Mouse (Mus musculus): Measurements from ENCODE around the gene Pard3. TPM values are rescaled to one million over a fixed set of nuclear protein-coding genes. Genes with fewer than 3 reads are reported as not detected.
A peak's percentile ranks its signal among the peaks of the same experiment; 100 is the strongest.

The Pard3 gene
- polyA plus RNA-seq, 1 experiment from 2014 or later = 38.3 TPM

GRCm38 (mm10) chr8:127440161-127440833, 376.6 kb downstream of the Pard3 start:
- 0 out of 2 replicates have a peak, but pooled peaks cover 6% of the 10 kb centered on the region for H3K36me3 ChIP-seq
- H3K9ac ChIP-seq = no peak overlapping the region
- H3K27ac ChIP-seq = no peak overlapping the region
- H3K4me1 ChIP-seq = peaks cover 18% of the 10 kb centered on the region
- H3K4me2 ChIP-seq (replicated peaks) = no peak overlapping the region
- H3K27me3 ChIP-seq = no peaks in the 10 kb centered on the region
- no peaks in the 10 kb centered on the region for H3K9me3 ChIP-seq (replicated peaks)
- ATAC-seq (ENCODE audit: low FRiP score) = no peak
- WGBS = 73% methylated on average over 9 of the region's 9 CpGs
- H3K4me3 ChIP-seq = no peak overlapping the region

DNA sequence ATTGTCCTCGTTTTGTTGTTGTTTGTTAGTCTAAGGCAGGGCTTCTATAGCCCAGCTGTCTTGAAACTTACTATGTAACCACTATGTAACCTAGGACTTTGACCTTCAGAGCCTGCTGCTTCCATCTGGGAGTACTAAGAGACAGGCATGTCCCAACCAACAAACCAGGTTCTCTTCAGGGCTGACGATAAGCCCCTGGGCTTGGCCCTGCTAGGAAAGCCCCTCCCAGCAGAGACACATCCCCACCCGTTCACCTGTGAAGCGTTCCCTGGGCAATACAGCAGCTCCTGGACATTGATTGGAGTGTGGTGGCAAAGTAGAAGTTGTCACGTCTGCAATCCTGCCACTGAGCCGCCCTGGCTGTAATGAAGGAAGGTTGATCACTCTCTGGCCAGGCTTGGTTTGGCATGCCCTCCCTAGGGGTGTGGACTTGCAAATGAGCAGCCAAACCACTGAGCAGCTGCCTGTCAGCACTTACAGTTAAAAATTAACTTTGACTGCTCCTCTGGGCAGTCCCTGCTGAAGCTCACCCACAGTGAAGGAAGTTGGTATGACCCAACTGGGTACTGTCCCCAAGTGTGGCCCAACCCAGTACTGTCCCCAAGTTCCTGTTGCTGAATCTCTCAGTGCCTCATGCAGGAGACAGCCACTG, 377.3 kb downstream of the Pard3 start:
- H3K36me3 ChIP-seq = 0 out of 2 replicates have a peak, but pooled peaks cover 6% of the 10 kb centered on the region
- no peaks in the 10 kb centered on the region for H3K9me3 ChIP-seq (replicated peaks)
- 72% methylated on average over 6 of the region's 6 CpGs for WGBS

GRCm38 (mm10) chr8:127447401-127447800, 383.7 kb downstream of the Pard3 start:
- Histone ChIP-seq H3K36me3 (0 out of 2 replicates have a peak, but pooled peaks cover 6% of the 10 kb centered on the region), H3K27me3 (no peaks in the 10 kb centered on the region), H3K4me3 (no peak overlapping the region), H3K9ac (no peak overlapping the region), H3K4me2 (replicated peaks) (no peak overlapping the region), H3K4me1 (peaks cover 23% of the 10 kb centered on the region), H3K27ac (no peak overlapping the region), H3K9me3 (replicated peaks) (no peaks in the 10 kb centered on the region)
- no peak for ATAC-seq (ENCODE audit: low FRiP score)
- WGBS = 91% methylated on average over 1 of the region's 1 CpGs

More for the DNA sequence above, 377.3 kb downstream of the Pard3 start:
- no peak for ATAC-seq (ENCODE audit: low FRiP score)
- H3K27ac ChIP-seq = no peak overlapping the region
- no peak overlapping the region for H3K9ac ChIP-seq
- no peaks in the 10 kb centered on the region for H3K27me3 ChIP-seq
- H3K4me3 ChIP-seq = no peak overlapping the region
- peaks cover 18% of the 10 kb centered on the region for H3K4me1 ChIP-seq
- no peak overlapping the region for H3K4me2 ChIP-seq (replicated peaks)

- 0 out of 2 replicates have a peak, but pooled peaks cover 6% of the 10 kb centered on the region for H3K36me3 ChIP-seq
- peaks cover 27% of the 10 kb centered on the region for H3K4me1 ChIP-seq
- H3K27ac ChIP-seq = 0 out of 2 replicates have a peak overlapping the region, but pooled peaks have one; percentile 4
- H3K27me3 ChIP-seq = no peaks in the 10 kb centered on the region
- H3K4me3 ChIP-seq = no peak overlapping the region
- no peak overlapping the region for H3K9ac ChIP-seq
- no peak overlapping the region for H3K4me2 ChIP-seq (replicated peaks)
- no peaks in the 10 kb centered on the region for H3K9me3 ChIP-seq (replicated peaks)
- no peak for ATAC-seq (ENCODE audit: low FRiP score)
- WGBS = 94% methylated on average over 6 of the region's 6 CpGs
Measured at GRCm38 (mm10) chr8:127449066-127449840, 385.6 kb downstream of the Pard3 start.

DNA sequence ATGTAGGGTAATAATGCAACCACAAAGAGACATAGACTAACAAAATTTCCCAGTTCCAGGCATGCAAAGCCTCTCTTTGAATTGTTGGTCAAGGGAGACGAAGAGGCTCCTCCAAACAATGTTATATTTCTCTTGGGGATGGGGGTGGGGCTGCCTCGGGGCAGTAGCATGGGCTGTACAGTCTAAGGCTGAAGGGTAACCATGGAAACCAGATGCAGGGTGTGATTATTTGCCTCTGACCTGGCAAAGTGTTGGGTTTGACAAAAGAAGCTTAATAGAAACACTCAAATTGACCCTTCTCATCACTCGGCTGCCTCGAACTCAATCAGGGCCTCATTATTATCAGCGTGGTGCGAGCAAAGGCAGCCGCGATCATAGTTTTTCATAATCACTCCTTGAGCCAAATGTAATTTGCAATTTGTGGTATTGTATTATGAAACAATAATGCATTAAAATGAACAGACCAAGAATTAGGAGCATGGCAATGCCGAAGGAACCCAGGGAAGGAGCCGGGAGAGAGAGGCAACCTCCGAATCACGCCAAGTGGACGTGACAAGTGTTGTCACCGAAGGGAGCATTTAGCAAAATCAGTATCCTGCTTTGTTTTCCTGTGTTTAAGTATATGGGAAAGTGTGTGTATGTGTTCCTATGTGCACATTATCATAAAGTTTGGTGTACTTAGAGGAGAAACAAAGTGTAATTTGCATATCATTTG, 387.4 kb downstream of the Pard3 start:
- Histone ChIP-seq H3K4me1 (peaks cover 27% of the 10 kb centered on the region), H3K4me2 (replicated peaks) (peak overlapping the region; percentile 29), H3K27me3 (no peaks in the 10 kb centered on the region), H3K36me3 (no peaks in the 10 kb centered on the region), H3K9me3 (replicated peaks) (no peaks in the 10 kb centered on the region), H3K4me3 (no peak overlapping the region), H3K9ac (no peak overlapping the region), H3K27ac (peak overlapping the region; percentile 62)
- ATAC-seq (ENCODE audit: low FRiP score) = peak; percentile 92
- WGBS = 38% methylated on average over 14 of the region's 14 CpGs

DNA sequence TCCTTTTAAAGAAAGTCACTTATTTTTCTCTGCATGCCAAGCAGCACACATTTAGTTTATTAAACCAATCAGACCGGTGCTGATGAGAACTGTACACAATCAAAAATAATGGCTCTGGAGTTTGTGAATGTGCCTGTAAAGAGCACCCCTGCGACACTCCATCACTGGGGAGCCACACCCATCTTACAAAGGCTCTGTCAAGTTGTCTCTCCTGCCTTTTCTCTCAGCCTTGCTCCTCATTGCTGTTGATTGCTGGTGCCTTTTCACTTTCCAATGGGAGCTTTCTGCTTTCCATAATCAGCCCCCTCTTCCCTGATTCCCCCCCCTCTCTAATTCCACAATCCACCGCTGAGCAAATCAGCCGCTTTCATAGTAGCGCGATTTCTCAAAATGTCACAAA, 388.7 kb downstream of the Pard3 start:
- 54% methylated on average over 6 of the region's 6 CpGs for WGBS
- ATAC-seq (ENCODE audit: low FRiP score) = no peak
- Histone ChIP-seq H3K9ac (no peak overlapping the region), H3K9me3 (replicated peaks) (no peaks in the 10 kb centered on the region), H3K4me1 (peaks cover 27% of the 10 kb centered on the region), H3K36me3 (no peaks in the 10 kb centered on the region), H3K27me3 (no peaks in the 10 kb centered on the region), H3K27ac (no peak overlapping the region), H3K4me2 (replicated peaks) (no peak overlapping the region), H3K4me3 (no peak overlapping the region)

- Histone ChIP-seq H3K9me3 (replicated peaks) (no peaks in the 10 kb centered on the region), H3K27me3 (no peaks in the 10 kb centered on the region), H3K9ac (no peak overlapping the region), H3K4me2 (replicated peaks) (no peak overlapping the region), H3K36me3 (0 out of 2 replicates have a peak, but pooled peaks cover 8% of the 10 kb centered on the region), H3K4me1 (no peaks in the 10 kb centered on the region), H3K4me3 (no peak overlapping the region), H3K27ac (no peak overlapping the region)
- no peak for ATAC-seq (ENCODE audit: low FRiP score)
- 71% methylated on average over 3 of the region's 3 CpGs for WGBS
Measured at GRCm38 (mm10) chr8:127457901-127458300, 394.2 kb downstream of the Pard3 start.

DNA sequence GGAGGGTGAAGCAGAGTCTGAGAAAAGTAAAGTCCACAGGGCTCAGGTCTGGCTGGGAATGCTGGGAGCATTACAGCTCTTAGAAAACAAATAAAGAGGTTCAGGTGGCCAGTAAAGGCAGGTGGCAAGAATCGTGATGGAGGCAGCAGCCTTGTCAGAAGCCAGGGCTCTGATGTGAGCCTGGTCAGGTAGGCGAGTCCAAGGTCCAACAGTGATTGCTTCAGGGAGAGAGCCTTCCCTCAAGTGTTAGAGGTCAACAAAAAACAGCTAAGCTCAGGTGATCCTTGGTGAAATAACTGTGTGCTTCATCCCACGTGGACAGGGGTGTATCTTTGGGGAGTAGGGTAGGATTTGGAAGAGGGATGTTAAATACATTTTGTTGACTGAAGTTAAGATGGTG, 397.5 kb downstream of the Pard3 start:
- no peaks in the 10 kb centered on the region for H3K27me3 ChIP-seq
- 93% methylated on average over 3 of the region's 3 CpGs for WGBS
- no peak for ATAC-seq (ENCODE audit: low FRiP score)
- no peak overlapping the region for H3K9ac ChIP-seq
- H3K9me3 ChIP-seq (replicated peaks) = no peaks in the 10 kb centered on the region
- H3K27ac ChIP-seq = no peak overlapping the region
- H3K36me3 ChIP-seq = 0 out of 2 replicates have a peak, but pooled peaks cover 8% of the 10 kb centered on the region
- H3K4me2 ChIP-seq (replicated peaks) = no peak overlapping the region
- H3K4me3 ChIP-seq = no peak overlapping the region
- H3K4me1 ChIP-seq = no peaks in the 10 kb centered on the region

DNA sequence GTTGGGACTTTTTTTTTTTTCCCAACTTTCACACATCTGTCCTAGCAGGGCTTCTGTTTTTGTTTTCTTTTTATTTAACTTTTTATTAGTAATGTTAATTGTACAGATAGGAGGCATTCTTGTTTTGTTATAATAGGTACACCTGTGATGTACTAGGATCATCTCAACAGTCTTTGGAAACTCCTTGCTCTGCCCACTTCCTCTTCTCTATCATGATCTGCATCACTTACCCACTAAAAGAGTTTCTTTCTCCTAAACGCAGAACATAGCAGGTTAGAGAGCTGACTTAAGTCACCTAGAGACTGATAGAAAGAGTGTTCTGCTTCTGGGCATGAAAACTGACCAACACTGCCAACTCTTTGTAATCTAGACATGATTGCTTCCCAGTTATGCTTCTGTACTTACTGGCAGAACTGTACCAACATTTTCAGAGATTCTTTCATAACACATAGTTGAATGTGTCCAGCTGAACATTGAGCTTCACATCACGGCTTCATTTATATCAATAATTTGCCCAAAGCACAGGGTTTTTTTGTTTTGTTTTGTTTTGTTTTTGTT, 398.8 kb downstream of the Pard3 start:
- Histone ChIP-seq H3K4me3 (no peak overlapping the region), H3K9me3 (replicated peaks) (no peaks in the 10 kb centered on the region), H3K4me2 (replicated peaks) (no peak overlapping the region), H3K9ac (no peak overlapping the region), H3K27ac (no peak overlapping the region), H3K4me1 (no peaks in the 10 kb centered on the region), H3K27me3 (no peaks in the 10 kb centered on the region), H3K36me3 (0 out of 2 replicates have a peak, but pooled peaks cover 8% of the 10 kb centered on the region)
- WGBS = 91% methylated on average over 2 of the region's 2 CpGs
- no peak for ATAC-seq (ENCODE audit: low FRiP score)

DNA sequence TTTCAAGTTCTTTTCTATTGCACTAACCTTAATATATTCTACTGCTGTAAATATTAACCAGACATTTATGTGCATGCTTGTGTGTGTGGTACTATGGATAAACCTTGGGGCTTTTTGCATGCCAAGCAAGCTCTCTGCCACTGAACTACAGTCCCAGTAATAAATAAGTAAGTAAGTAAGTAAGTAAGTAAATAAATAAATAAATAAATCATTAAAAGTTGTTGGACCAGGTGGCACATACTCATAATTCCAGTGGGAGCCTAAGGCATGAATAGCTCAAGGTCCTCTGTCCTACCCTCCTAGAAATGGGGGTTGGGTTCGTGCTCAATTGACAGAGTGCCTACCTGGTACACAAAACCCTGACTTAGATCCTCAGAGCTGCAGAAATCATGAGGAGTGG, 400.6 kb downstream of the Pard3 start:
- 0 out of 2 replicates have a peak, but pooled peaks cover 8% of the 10 kb centered on the region for H3K36me3 ChIP-seq
- H3K9me3 ChIP-seq (replicated peaks) = no peaks in the 10 kb centered on the region
- no peak overlapping the region for H3K4me2 ChIP-seq (replicated peaks)
- no peaks in the 10 kb centered on the region for H3K27me3 ChIP-seq
- no peak overlapping the region for H3K4me3 ChIP-seq
- H3K27ac ChIP-seq = no peak overlapping the region
- ATAC-seq (ENCODE audit: low FRiP score) = no peak
- 90% methylated on average over 1 of the region's 1 CpGs for WGBS
- no peak overlapping the region for H3K9ac ChIP-seq
- H3K4me1 ChIP-seq = no peaks in the 10 kb centered on the region

DNA sequence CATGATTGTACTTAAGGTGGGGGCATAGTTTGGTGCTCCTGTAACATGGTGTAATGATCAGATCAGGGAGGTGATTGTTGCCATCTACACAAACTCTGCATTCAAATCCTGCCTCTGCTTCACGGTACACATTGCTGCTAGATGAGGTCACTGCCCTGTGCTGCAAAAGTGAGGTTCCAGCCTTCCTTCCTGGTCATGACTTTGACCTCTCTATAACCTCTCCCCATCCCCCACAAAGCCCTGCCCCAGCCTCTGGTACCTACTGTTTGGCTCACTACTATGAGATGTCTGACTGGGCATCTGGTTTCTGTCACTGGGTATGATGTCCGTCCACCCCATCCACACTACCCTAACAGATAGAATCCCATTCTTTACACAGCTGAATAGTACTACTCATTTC, 408.5 kb downstream of the Pard3 start:
- no peak overlapping the region for H3K9ac ChIP-seq
- H3K36me3 ChIP-seq = peaks cover 13% of the 10 kb centered on the region; the same call in 1 of the 2 replicates
- no peaks in the 10 kb centered on the region for H3K9me3 ChIP-seq (replicated peaks)
- H3K4me1 ChIP-seq = no peaks in the 10 kb centered on the region
- H3K4me2 ChIP-seq (replicated peaks) = no peak overlapping the region
- 73% methylated on average over 2 of the region's 2 CpGs for WGBS
- no peak for ATAC-seq (ENCODE audit: low FRiP score)
- H3K27me3 ChIP-seq = no peaks in the 10 kb centered on the region
- H3K4me3 ChIP-seq = no peak overlapping the region
- no peak overlapping the region for H3K27ac ChIP-seq

Data from hindbrain, embryonic 12.5 days (tissue).